Mouse (Mus musculus) adrenal gland, postnatal 4 days (tissue): ENCODE results near the gene Dlg4. TPM values are rescaled to one million over a fixed set of nuclear protein-coding genes. Genes with fewer than 3 reads are reported as not detected.

Experiments
- microRNA-seq: library from miRNA; unstranded; fragments of <30 nt; microRNA quantifications from one replicate; pipeline ENCODE4 v1.2.0, GENCODE M21; 2021
- total RNA-seq, 2 experiments: library from RNA; stranded (reverse); gene quantifications; 2 replicates each; pipeline ENCODE4 v1.2.3; 2021

Gene Dlg4
- total RNA-seq, 2 experiments from 2014 or later: 63.0 to 64.4 TPM

Small RNA genes lying within 50 kb of the gene (microRNA-seq; reads per million reads assigned to microRNA genes)
- gene Gm44349 (not detected), gene Mir324 (2,413 reads per million, percentile 86 among the genes with 10 or more reads in this experiment)

Other genes with a start within 250 kb of the Dlg4 start
- 1 to 10 TPM; 3.6 to 4.0 TPM for gene Chrnb1, start 221.0 kb upstream of the Dlg4 start, total RNA-seq
- 1 to 10 TPM; 3.4 to 4.8 TPM for gene Fgf11, start 215.1 kb upstream of the Dlg4 start, total RNA-seq
- 1 to 10 TPM in 1 of 2 experiments, under 1 TPM in 1; 0.76 to 1.4 TPM for gene Tmem102, start 211.3 kb upstream of the Dlg4 start, total RNA-seq
- not detected for gene Gm39566, start 201.6 kb upstream of the Dlg4 start, total RNA-seq
- gene Spem2, start 198.5 kb upstream of the Dlg4 start, total RNA-seq: not detected
- not detected for gene Spem1, start 194.8 kb upstream of the Dlg4 start, total RNA-seq
- 10 to 100 TPM; 33.6 to 35.2 TPM for gene Nlgn2, start 179.2 kb upstream of the Dlg4 start, total RNA-seq
- gene Tmem256, start 178.4 kb upstream of the Dlg4 start, total RNA-seq: 100 to 1,000 TPM; 141 to 143 TPM
- 10 to 100 TPM; 76.6 to 77.9 TPM for gene Plscr3, start 170.6 kb upstream of the Dlg4 start, total RNA-seq
- gene Tnk1, start 158.2 kb upstream of the Dlg4 start, total RNA-seq: 1 to 10 TPM in 1 of 2 experiments, under 1 TPM in 1; 0.17 to 1.7 TPM
- gene Tmem95, start 138.9 kb upstream of the Dlg4 start, total RNA-seq: not detected
- 1 to 10 TPM; 3.4 to 4.1 TPM for gene Kctd11, start 135.5 kb upstream of the Dlg4 start, total RNA-seq
- 1 to 10 TPM; 1.4 to 1.7 TPM for gene Acap1, start 121.4 kb upstream of the Dlg4 start, total RNA-seq
- gene 2810408A11Rik, start 116.0 kb upstream of the Dlg4 start, total RNA-seq: 1 to 10 TPM; 4.8 to 5.6 TPM
- 10 to 100 TPM; 45.9 to 53.3 TPM for gene Neurl4, start 115.9 kb upstream of the Dlg4 start, total RNA-seq
- gene Gps2, start 103.1 kb upstream of the Dlg4 start, total RNA-seq: 10 to 100 TPM; 60.0 to 67.0 TPM
- gene Eif5a, start 95.0 kb upstream of the Dlg4 start, total RNA-seq: 100 to 1,000 TPM; 598 to 600 TPM
- 10 to 100 TPM in 1 of 2 experiments, 1 to 10 TPM in 1; 9.7 to 20.6 TPM for gene Ybx2, start 81.1 kb upstream of the Dlg4 start, total RNA-seq
- 10 to 100 TPM; 23.6 to 24.8 TPM for gene Slc2a4, start 68.8 kb upstream of the Dlg4 start, total RNA-seq
- gene Cldn7, start 52.2 kb upstream of the Dlg4 start, total RNA-seq: 10 to 100 TPM in 1 of 2 experiments, 1 to 10 TPM in 1; 3.1 to 17.3 TPM
- 100 to 1,000 TPM; 119 to 130 TPM for gene Ctdnep1, start 35.8 kb upstream of the Dlg4 start, total RNA-seq
- 10 to 100 TPM; 65.5 to 70.9 TPM for gene Elp5, start 34.4 kb upstream of the Dlg4 start, total RNA-seq
- gene Gabarap, start 25.8 kb upstream of the Dlg4 start, total RNA-seq: 100 to 1,000 TPM; 294 to 311 TPM
- gene Phf23, start 21.2 kb upstream of the Dlg4 start, total RNA-seq: 10 to 100 TPM; 51.4 to 53.4 TPM
- gene Dvl2, start 16.3 kb upstream of the Dlg4 start, total RNA-seq: 10 to 100 TPM; 35.5 to 38.2 TPM
- 100 to 1,000 TPM; 295 to 378 TPM for gene Acadvl, start 1.5 kb upstream of the Dlg4 start, total RNA-seq
- 10 to 100 TPM in 1 of 2 experiments, 1 to 10 TPM in 1; 1.7 to 33.7 TPM for gene Asgr1, start 37.1 kb downstream of the Dlg4 start, total RNA-seq
- gene Asgr2, start 75.7 kb downstream of the Dlg4 start, total RNA-seq: 10 to 100 TPM in 1 of 2 experiments, 1 to 10 TPM in 1; 1.8 to 14.6 TPM
- 1 to 10 TPM in 1 of 2 experiments, under 1 TPM in 1; 0.90 to 1.7 TPM for gene Mgl2, start 113.4 kb downstream of the Dlg4 start, total RNA-seq
- 1 to 10 TPM; 2.1 to 3.5 TPM for gene Clec10a, start 139.3 kb downstream of the Dlg4 start, total RNA-seq
- gene Slc16a11, start 195.8 kb downstream of the Dlg4 start, total RNA-seq: 1 to 10 TPM in 1 of 2 experiments, under 1 TPM in 1; 0.71 to 2.9 TPM
- 10 to 100 TPM in 1 of 2 experiments, 1 to 10 TPM in 1; 6.2 to 10.9 TPM for gene Slc16a13, start 204.1 kb downstream of the Dlg4 start, total RNA-seq
- gene Bcl6b, start 212.9 kb downstream of the Dlg4 start, total RNA-seq: 10 to 100 TPM; 23.8 to 33.4 TPM
- 10 to 100 TPM; 70.1 to 72.5 TPM for gene 0610010K14Rik, start 221.0 kb downstream of the Dlg4 start, total RNA-seq
- 1 to 10 TPM; 4.5 to 8.1 TPM for gene Gm21988, start 222.9 kb downstream of the Dlg4 start, total RNA-seq
- gene Rnasek, start 222.9 kb downstream of the Dlg4 start, total RNA-seq: 100 to 1,000 TPM; 160 to 164 TPM
- gene Alox12, start 238.4 kb downstream of the Dlg4 start, total RNA-seq: 1 to 10 TPM; 3.4 to 3.7 TPM